Mouse (Mus musculus) MEL-GATA-1-ER (cell line): Measurements from ENCODE around the gene Gramd4.

Experiments
- DNase-seq: peaks from one replicate; pipeline ENCODE4 v3.0.0-alpha.2; 2012; ENCODE audit warnings: low read depth; ENCODE audit errors: extremely low read depth

The Gramd4 gene

GRCm38 (mm10) chr15:86069011-86069791, 11.7 kb downstream of the Gramd4 start:
- no peak for DNase-seq

DNA sequence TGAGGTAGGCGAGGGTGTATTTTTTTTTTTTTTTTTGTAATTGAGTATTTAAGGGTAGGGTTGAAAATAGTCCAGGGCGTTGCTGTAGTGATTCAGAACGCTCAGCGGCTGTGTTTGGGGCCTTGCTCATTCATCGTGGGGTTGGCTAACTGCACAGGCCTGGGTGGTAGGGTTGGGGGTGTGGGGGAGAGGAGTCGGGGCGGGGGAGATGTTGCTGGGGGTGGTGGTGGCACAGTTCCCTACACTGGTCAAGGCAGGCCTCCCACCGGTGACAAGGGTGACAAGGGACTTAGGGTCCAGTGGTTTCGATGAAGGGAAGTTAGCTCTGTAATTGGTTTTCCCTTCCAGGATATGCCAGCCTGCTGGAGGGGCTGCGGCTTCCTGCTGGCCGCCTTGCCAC, 12.9 kb downstream of the Gramd4 start:
- DNase-seq: no peak

DNA sequence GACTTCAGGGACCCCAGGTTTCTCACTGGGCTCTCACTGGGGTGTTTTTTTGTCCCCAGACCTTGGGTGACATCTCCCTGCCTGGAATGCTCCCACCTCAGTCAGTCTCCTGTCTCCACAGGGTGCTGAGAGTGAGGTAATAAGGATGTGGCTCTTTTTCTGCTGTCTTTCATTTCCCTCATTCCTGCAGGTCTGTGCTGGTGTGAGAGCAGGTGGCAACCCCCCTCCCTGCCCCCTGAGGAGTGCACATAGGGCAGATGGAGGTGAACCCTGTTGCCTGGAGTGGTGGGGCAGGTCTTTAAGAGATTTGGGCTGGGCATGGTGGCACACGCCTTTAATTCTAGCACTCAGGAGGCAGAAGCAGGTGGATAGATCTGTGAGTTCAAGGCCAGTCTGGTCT, 13.7 kb downstream of the Gramd4 start:
- DNase-seq: no peak

GRCm38 (mm10) chr15:86074171-86074937, 16.9 kb downstream of the Gramd4 start:
- no peak for DNase-seq

DNA sequence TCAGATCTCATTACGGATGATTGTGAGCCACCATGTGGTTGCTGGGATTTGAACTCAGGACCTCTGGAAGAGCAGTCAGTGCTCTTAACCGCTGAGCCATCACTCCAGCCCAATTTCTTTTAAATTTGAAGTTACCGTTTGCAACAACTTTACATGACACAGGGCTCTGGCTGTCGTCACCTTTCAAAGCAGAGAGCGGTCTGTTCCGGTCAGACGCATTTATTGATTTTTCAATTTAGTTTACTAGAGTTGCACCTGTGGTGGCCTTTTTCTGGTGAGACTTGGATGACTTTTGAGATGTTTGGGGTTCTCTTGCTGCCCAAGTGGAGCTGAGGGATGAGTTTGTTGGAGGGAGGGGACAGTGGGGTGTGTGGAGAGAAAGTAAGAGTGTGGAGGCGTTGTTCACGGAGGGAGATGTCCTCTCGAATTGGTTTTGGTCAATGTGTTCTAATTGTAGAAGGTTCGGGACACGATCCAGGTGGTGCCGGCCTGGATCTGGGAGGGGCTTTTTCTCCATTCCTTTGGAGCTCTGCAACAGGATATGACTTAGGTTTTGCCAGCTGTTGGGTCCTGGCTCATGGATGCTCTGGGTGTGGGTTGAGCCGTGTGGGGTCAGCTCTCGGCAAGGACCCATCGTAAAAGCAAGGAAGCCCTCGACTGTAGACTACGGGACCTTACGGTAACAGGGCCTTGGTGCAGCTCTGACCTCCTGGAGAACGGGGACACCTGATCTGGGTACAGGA, 18.0 kb downstream of the Gramd4 start:
- DNase-seq: no peak

DNA sequence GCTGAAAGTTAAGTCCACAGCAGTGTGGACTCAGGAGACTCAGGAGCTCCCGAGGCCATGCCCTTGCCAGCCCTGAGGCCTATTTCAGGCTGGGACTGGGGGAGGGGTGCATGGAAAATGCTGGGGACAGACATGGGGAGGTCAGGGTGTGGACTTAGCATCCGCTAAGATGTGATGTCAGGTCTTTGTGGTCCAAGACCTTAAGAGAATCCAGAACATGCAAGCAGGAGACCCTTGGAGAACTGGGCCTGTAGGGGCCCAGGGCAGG, 18.5 kb downstream of the Gramd4 start:
- no peak for DNase-seq

GRCm38 (mm10) chr15:86076378-86076777, 18.9 kb downstream of the Gramd4 start:
- no peak for DNase-seq

GRCm38 (mm10) chr15:86077934-86078333, 20.4 kb downstream of the Gramd4 start:
- DNase-seq: no peak

- no peak for DNase-seq
These were observed 21.2 kb downstream of the Gramd4 start for GRCm38 (mm10) chr15:86078481-86079216.

DNA sequence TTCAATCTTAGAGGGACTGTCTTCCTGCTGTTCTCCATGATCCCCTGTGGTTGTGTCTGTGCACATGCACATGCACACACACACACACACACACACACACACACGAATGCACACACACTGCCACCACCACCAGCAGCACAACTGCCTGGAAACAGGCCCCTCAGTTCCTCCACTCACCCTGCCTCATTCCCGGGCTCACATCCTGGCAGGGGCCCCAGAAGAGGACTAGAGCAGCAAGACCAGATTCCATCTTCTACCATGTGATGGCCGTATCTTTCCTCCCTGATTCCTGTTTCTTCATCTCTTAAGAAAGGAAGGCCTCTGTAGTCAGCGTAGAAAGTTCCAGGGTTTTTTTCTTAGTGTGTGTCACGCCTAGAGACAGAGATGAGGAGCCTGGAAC, 22.0 kb downstream of the Gramd4 start:
- no peak for DNase-seq

GRCm38 (mm10) chr15:86079876-86080275, 22.4 kb downstream of the Gramd4 start:
- no peak for DNase-seq

DNA sequence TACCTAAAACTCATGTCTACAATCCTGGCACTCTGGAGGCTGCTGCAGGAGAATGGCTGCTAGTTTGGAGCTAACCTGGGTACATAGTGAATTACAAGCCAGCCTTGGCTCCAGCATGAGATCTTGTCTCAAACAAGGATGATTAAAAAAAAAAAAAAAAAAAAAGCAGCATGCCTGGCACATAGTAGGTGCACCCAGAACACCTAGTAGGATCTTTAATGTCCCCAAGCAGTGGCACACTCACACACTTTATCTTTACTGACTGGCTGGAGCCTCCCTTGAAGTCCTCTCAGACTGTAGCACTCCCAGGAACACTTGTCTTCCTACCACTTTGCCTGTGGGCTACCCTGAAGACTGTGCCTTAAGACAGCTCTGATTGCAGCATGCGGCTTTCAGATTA, 22.9 kb downstream of the Gramd4 start:
- no peak for DNase-seq

DNA sequence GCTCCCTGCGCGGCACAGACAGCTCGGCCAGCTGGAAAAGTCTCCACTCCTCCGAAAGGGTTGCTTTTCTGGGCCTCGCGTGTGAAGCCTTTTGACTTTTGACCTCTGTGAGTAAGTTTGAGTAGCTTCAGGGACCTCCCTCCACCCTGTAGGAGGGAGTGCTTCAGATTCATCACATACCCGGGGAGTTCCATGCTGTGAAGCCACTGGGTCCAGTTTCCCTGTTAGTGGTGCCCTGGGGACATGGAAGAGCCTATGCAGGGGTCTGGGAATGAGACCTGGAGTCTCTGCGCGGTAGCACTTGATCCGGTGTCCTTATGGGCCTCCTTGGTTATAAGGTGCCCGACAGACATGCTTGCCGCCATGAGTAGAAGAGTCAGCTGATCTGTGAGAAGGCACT, 24.2 kb downstream of the Gramd4 start:
- DNase-seq: no peak

DNA sequence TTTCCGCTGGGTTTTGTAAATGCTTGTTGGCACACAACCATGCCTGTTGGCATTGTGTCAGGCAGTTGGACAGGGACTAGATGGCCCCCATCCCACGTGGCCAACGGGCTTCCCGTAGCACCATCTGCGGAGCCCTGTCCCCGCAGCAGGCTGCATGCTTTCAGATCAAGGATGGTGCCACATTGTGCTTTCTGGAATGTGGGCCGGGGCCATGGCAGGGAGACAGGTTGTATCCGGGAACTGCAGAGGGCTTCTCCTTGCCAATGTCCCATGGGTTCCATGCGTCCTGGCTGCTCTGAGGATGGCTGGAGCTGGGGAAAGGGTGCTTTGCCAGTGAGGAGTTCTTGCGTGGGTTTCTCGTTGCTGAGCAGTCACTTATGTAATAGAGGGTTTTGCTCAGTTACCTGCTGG, 25.1 kb downstream of the Gramd4 start:
- DNase-seq: no peak

DNA sequence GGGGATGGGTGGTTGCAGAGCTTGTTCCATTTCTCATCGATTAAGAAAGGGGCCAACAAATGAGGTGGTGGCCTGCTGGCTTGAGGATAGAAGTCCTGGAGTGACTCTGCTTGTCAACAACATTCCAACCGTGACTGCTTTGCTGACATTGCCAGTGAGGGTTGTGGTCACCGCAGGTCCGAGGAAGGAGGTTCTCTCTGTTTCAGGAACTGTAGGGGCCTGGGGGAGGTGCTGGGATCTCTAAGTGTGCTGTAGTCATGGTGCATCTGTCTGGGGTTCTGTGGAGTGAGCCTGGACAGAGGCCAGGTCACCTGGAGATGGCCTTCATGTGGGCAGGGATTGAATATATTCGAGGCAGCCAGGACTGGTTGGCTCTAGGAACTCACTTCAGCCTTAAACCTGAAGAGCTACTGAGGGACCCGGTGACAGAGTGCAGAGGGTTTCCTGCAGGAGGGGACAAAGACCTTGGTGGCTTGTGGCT, 25.8 kb downstream of the Gramd4 start:
- no peak for DNase-seq

GRCm38 (mm10) chr15:86085301-86086225, 28.1 kb downstream of the Gramd4 start:
- DNase-seq: no peak

- DNase-seq: no peak
These were observed 28.8 kb downstream of the Gramd4 start for GRCm38 (mm10) chr15:86086291-86086706.

GRCm38 (mm10) chr15:86087591-86088149, 30.2 kb downstream of the Gramd4 start:
- no peak for DNase-seq

DNA sequence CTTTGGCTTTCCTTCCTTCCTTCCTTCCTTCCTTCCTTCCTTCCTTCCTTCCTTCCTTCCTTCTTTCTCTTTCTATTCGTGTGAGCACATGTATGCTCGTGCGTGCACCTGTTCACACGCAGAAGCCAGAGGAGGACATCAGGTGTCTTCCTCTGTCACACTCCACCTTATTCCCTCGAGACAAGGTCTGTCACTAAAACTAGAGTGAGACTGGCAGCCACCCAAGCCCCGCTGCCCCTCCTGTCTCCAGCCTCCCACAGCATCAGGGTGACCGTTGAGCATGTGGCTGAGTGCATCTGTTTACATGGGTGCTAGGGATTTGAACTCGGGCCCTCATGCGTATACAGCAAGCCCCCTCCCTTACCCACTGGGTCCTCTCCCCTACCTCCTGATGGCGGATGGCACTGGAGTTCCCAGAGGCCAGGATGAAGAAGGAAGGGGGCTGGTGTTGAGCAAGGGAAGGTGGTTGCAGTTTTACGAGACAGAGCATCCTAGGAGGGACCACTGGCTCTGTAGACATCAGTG, 30.8 kb downstream of the Gramd4 start:
- no peak for DNase-seq
